Mouse (Mus musculus) adrenal gland, postnatal 25 days (tissue): Measurements from ENCODE around the gene Farp1. TPM values are rescaled to one million over a fixed set of nuclear protein-coding genes. Genes with fewer than 3 reads are reported as not detected.
"Not testable (repeated sequence)": the region's sequence is repeated elsewhere in the genome, so short reads cannot be mapped to it uniquely, and the experiment has no call there.

ENCODE experiments used
- DNase-seq: peaks from one replicate; pipeline ENCODE4 v3.0.0; 2021; ENCODE audit warnings: mixed read lengths
- total RNA-seq: library from RNA; stranded (reverse); gene quantifications from 2 replicates; pipeline ENCODE4 v1.2.3, GENCODE M21; 2021

The Farp1 gene
- total RNA-seq, 1 experiment from 2014 or later: 25.8 TPM

- DNase-seq: no peak
Measured at GRCm38 (mm10) chr14:121104760-121105329, 69.8 kb downstream of the Farp1 start.

DNA sequence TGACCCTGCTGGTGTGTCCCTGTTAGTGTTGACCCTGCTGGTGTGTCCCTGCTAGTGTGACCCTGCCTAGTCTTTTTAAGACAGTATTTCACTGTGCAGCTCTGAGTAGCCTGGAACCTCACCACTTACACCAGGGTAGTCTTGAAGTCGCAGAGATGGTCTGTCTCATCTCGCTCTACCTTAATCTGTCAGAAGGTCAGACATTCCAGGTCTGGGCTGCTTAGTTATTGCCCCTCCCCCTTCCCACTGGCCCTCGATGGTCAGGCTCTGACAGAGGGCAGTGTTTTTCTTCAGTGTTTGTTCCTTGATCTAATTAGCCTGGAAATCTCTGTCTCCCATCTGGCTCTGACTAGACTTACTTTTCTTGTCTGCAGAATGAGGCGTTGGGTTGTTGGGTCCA is 71.9 kb downstream of the Farp1 start:
- no peak for DNase-seq

GRCm38 (mm10) chr14:121107707-121108285 is 72.8 kb downstream of the Farp1 start:
- no peak for DNase-seq

DNA sequence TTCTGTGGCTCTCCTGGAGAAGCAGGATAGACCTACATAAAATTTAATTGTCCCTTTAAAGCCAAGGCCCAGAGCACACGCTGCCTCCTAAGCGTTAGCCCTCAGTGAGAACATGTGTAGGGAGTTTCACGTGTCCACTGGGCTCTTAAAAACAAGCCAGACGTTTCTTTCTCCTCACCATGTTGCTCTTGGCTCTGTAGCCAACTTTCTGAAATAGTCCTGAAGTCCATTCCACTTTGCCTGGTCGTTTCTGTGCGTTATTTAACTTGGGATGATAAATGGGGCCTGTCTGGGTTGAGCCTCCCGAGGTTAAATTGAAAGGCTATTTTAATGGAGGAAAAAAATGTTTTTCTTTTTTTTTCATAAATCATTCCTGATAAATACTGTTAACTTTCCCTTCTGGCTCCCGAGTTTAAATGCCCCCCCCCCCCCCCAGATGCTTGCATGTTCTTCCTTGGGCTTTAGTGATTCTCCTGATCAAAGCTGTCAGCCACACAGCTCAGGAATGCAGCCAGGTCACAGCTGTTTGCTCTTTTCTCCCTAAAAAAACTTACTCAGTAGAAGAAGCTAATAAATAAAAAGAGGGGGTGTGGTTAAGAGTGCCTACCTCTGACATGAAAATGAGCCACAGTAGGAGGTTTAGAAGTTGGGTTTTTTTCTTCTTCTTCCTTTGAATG is 73.6 kb downstream of the Farp1 start:
- DNase-seq: no peak

- no peak for DNase-seq
Measured at GRCm38 (mm10) chr14:121109116-121109504, 74.1 kb downstream of the Farp1 start.

- no peak for DNase-seq
Measured at GRCm38 (mm10) chr14:121110492-121111267, 75.7 kb downstream of the Farp1 start.

DNA sequence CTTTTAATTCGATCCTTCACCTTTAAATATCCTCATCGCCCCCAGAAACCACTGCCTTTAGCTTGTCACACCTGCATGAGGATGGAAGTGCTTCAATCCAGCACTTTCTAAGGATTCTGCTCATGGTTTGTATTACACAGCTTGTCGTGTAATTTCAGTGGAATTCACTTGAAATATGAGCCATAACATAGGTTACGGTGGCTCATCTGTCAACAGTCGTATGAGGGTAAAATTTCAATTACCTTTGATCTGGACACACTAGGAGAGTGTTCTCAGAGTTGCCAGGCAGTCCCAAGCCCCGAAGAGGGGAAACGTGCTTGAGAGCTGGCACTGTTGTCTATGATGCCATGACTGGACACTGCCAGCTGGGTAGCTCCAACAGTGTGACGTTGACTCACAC is 77.1 kb downstream of the Farp1 start:
- DNase-seq: no peak

DNA sequence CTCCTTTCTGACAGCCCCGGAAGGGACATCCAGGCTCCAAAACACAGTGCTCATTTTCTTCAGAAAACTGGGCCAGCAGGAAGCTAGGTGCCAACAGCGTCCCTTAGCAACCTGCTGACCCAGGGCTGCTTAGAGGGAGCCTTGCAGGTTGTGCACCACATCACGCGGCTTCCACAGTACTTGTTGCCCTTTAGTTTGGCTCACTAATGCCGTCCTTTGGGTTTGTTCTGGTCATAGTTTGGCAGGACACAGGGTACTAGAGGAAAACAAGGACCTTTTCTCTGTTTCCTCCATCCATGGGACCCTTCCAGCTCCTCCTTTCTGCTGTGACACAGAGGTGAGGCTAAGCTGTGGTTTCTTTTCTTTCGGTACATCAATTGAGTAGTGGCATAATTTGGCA is 78.8 kb downstream of the Farp1 start:
- no peak for DNase-seq

DNA sequence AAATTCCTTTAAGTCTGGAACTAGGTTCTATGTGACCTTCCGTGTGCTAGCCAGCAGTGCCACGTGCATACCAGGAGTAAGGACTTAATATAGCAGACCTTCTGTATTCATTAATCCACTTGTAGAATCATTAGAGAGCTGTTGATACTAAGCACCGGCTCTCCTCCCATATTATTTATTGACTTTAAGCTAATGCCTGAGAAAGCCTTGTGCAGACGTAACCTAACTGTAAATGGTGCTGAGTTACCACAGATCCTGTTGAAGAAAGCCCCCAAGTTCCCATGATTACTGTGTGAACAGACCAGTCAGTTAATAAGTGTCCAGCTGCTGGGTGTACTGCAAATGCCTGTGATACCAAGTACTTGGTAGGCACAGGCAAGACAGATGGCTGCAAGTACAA is 81.7 kb downstream of the Farp1 start:
- DNase-seq: no peak

DNA sequence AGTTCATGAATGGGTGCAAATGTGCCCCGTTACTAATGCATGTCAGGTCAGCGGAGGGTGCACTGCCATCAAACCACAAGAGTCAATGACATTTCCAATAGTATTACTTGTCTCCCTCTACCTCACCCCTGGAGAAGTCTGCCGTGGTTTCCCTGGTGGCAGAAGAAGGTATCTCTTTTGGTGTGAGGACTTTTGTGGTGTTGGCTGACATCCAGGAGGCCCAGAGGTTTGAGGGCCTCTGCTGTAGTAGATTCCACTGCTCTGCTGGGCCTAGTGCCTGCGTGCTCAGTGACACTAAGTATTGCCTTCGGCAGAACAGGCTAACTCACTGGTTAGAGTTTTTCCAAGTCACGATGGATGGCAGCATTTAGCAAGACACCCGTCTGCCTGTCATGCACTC is 83.9 kb downstream of the Farp1 start:
- DNase-seq: no peak

DNA sequence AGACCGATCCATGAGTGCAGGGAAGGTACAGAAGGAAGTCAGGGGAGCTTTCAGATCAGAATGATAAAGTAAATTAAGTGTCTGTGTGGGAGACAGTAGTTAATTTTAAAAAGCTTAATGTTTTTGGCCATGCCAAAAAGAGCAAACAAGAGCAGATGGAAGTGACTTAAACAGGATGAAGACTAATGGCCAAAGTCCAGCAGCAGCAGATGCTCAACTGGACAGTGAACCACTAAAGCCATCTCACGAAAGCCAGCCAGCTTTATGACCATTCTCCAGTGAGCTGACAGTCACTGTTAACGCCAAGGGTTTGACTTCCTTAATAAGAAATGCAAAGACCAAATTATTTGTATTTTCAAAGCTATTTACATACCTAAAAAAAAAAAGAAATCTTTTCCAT is 86.7 kb downstream of the Farp1 start:
- no peak for DNase-seq

GRCm38 (mm10) chr14:121122852-121123251 is 87.9 kb downstream of the Farp1 start:
- DNase-seq: no peak

DNA sequence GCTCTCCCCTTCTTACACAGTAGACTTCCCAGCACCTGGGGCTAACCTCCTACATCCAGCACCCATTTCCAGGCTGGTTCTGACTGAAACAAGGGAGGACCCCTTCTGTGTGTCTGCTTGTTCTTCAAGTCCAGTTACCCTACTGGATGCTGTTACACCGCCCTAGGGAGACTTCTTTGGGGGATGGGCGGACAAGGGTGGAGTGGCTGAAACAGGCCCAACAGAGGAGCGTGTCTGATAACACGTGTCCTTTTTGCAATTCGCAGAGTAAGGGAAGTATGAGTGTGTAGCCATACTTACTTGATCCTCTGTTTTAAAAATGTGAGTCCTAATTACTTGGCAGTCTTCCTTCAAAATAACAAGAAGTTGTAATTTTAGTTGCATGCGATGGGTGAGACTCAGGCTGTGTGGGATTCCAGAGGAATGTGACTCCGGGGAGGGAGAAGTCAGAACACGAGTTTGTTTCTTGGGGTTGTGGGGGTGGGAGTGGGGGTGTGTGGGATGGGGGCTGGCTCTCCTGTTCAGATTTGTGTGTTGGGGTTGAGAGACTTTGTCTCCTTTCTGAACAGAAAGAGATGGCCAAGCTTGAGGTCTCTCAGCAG is 89.5 kb downstream of the Farp1 start:
- no peak for DNase-seq

DNA sequence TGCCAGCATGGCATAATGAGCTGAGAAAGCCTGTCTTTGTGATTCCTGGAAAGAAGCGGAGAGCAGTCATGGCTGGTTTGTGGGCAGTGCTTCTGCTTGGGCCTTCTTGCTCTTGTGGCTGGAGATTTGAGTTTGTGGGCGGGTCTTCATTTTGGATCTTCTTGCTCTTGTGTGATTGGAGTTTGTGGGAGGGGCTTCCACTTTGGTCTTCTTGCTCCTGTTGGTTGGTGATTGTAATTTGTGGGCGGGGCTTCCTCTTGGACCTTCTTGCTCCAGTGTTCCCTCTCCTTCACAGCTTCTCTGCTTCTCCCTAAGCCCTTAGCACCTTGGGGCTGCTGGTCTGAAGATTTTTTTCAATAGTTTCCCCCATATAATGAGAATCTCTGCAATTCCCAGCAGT is 90.7 kb downstream of the Farp1 start:
- no peak for DNase-seq

GRCm38 (mm10) chr14:121126291-121126690 is 91.3 kb downstream of the Farp1 start:
- DNase-seq: no peak

DNA sequence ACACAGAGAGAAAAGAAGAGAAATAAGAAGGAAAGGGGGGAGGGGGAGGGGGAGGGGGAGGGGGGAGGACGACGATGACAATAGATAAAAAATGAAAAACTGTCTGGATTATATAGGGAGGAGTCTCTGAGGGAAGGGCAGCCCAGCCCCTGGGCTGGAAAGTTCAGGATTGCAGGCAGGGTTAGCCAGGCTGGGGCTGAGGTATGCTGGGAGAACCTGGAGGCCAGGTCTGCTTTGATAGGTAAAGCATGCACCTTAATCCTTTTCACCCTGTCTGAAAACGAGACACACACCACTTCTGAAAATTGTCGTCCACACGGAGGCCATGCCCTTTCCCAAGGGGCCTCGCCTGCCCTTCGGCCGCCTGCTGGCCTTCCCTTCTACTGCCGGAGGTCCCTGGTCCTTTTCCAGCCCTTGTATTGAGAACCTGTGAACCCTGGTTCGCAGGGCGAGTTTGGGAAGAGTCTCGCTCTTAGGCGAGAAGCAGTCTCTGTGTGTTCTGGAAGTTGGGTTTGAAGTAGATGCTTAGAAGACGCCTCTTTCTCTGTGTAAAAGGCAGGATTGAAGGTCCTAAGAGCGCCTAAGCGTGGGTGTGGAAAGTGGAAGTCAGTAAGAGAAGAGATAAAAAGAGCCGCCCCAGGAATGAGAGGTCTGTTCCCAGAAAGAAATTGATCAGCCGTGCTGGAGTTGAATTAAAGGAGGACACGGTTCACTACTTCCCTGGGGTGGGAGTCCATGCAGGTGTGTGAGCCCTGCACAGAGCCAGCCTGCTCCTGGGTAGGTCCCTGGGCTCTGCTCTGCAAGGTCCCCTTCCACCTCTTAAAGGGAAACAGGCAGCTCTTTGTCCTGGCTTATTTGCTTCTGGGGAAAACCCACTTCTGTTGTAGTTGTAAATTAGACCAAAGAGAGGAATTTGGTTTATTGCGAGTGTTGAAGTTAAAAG is 94.1 kb downstream of the Farp1 start:
- DNase-seq: no peak

GRCm38 (mm10) chr14:121130351-121130750 is 95.4 kb downstream of the Farp1 start:
- not testable (repeated sequence) for DNase-seq

GRCm38 (mm10) chr14:121134414-121134813 is 99.4 kb downstream of the Farp1 start:
- DNase-seq: no peak

DNA sequence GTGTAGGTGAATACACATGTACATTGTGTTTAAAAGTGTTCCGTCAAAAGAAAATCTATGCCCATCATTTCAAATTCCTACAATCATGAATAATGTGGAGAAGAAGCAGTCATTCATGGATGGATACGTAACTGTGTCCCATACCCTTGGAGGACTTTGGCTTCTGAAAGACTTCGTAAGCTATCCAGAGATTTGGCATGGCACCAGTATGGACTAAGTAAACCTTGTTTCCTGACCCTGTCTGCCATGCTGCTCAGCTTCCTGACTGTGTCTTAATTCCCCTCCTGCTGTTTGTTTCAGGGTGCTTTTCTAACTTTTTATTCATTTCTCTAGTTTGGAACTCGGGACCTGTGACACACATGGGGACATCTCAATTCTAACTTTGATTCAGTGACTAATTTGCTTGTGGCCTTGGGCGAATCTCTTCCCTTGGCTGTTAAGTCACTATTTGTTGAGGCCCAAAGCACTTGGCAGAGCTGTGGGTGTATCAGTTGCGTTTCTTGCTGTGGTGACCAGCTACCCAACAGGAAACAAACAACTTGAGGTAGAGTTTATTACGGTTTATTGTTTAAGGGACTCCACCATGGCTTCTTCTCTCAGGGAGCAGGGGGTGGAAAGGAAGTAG is 108.9 kb downstream of the Farp1 start:
- no peak for DNase-seq

DNA sequence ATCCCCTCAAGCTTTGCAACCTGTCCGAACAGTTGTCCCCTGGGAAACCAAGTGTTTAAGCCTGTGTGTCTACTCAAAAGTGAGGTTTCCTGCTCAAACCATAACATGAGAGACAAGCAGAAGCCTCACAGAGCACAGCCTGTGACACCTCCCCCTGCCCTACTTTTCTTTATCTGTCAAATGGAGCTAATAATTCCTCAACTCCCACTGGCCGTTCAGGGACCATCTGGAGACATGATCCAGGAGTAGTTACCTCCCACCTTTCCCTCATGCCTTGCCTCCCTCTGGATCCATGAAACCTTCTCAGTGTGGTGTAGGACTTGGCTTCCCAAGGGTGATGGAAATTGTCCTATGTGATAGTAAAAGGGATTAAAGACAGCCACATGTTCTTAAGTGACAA is 109.5 kb downstream of the Farp1 start:
- no peak for DNase-seq

DNA sequence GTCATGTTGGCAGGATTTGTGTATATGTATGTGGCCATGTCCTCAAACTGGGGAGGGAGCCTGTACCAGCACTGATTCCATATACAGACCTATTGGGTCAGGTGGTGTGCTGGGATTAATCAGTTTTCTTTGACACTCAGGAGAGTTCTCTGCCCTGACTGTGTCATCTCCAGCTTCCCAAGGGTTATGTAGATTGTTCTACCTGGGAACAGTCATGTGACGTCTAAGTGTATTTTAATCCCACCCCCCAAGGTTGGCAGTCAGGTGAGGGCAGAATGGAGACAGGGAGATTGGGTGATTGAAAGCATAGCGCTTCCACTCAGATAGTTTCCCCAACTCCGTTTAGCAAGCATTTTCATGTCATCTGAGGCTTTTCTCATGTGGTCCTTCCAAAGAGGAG is 110.3 kb downstream of the Farp1 start:
- no peak for DNase-seq
